Mouse (Mus musculus) forebrain, embryonic 12.5 days (tissue): ENCODE results near the gene Hoxa13. TPM values are rescaled to one million over a fixed set of nuclear protein-coding genes. Genes with fewer than 3 reads are reported as not detected.

ENCODE experiments used
- ATAC-seq: fragments of 200-750 bp; cut with Nextera tagmentation; 2 replicates; pipeline ENCODE4 v1.8.0; 2017; ENCODE audit warnings: moderate TSS enrichment; ENCODE audit not compliant: low FRiP score
- H3K27ac ChIP-seq: fragments of 300-500 bp; sonication (generic); 2 replicates; pipeline ENCODE4 v1.5.1; 2016; ENCODE audit warnings: mild to moderate bottlenecking
- H3K27me3 ChIP-seq: fragments of 300-500 bp; sonication (generic); 2 replicates; pipeline ENCODE4 v1.6.1; 2016; ENCODE audit warnings: mild to moderate bottlenecking
- H3K36me3 ChIP-seq: fragments of 300-500 bp; sonication (generic); replicated peaks from 2 replicates; pipeline ENCODE4 v1.6.1; 2016; ENCODE audit warnings: mild to moderate bottlenecking
- H3K4me1 ChIP-seq: fragments of 300-500 bp; sonication (generic); 2 replicates; pipeline ENCODE4 v1.6.1; 2016
- H3K4me2 ChIP-seq: fragments of 300-500 bp; sonication (generic); 2 replicates; pipeline ENCODE4 v1.6.1; 2016; ENCODE audit warnings: mild to moderate bottlenecking, moderate library complexity
- H3K4me3 ChIP-seq: fragments of 300-500 bp; sonication (generic); replicated peaks from 2 replicates; pipeline ENCODE4 v1.5.1; 2016; ENCODE audit warnings: mild to moderate bottlenecking
- H3K9ac ChIP-seq: fragments of 300-500 bp; sonication (generic); 2 replicates; pipeline ENCODE4 v1.6.1; 2016; ENCODE audit warnings: mild to moderate bottlenecking
- H3K9me3 ChIP-seq: fragments of 300-500 bp; sonication (generic); 2 replicates; pipeline ENCODE4 v1.6.1; 2016
- WGBS: fragments of 180-500 bp; shearing (Covaris S2); methylation state at CpG from one replicate; pipeline ENCODE4 v1.1.7; 2016; 5-methylcytosine and 5-hydroxymethylcytosine counted together
- polyA plus RNA-seq: library from polyadenylated mRNA; unstranded; fragments of >200 nt; fragmentation: Nextera tagmentation; extraction: Ambion mirVana; gene quantifications from 2 replicates; pipeline ENCODE4 v1.2.1, GENCODE M21; 2016

Gene Hoxa13
- polyA plus RNA-seq, 1 experiment from 2014 or later, result not detected

DNA sequence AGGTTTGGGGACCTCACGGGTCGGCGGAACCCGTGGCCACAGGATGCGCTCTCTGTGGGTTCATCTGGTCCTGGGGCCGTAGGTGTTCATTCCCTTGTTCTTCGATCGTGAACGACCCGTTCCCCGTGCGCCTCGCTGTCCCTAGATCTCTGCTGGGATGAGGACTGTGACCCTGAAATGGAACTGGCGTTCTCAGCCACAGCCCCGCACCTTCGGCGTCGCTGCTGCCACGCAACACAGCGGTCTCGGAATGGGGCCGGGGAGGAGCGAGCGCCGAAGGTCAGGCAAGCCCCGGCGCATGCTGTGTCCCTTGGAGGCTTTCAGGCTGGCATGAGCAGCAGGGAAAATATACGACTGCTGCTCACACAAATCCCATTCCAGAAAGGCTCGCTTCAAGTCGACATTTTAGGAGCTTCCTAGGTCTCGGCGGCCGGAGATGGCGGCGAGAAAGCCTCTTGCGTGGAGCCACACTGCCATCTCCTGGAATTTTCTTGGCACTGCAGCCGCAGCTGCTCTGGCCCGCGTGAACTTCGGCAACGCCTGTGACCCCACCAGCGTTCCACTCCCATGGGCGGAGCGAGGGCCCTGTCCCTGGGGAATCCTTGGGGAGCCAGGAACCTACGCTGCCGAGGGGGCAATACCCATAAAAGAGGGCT lies 39.2 kb downstream of the Hoxa13 start, which contains the start of gene Hoxa7:
Gene Hoxa7, minus strand, starts transcription at position 518 of the 656 bp plus-strand sequence.
- no peaks in the 10 kb centered on the region for H3K9me3 ChIP-seq
- H3K27ac ChIP-seq, result no peak within 1 kb of the TSS
- ATAC-seq, result peak; percentile 61
- H3K27me3 ChIP-seq, result peaks cover 99% of the 10 kb centered on the region
- H3K4me3 ChIP-seq, result peak within 1 kb of the TSS; percentile 39
- no peaks in the 10 kb centered on the region for H3K36me3 ChIP-seq
- H3K9ac ChIP-seq, result no peak within 1 kb of the TSS
- H3K4me1 ChIP-seq, result peaks cover 16% of the 10 kb centered on the region
- WGBS, result under 1% methylated on average over 46 of the region's 46 CpGs
- peak within 1 kb of the TSS; percentile 61 for H3K4me2 ChIP-seq

DNA sequence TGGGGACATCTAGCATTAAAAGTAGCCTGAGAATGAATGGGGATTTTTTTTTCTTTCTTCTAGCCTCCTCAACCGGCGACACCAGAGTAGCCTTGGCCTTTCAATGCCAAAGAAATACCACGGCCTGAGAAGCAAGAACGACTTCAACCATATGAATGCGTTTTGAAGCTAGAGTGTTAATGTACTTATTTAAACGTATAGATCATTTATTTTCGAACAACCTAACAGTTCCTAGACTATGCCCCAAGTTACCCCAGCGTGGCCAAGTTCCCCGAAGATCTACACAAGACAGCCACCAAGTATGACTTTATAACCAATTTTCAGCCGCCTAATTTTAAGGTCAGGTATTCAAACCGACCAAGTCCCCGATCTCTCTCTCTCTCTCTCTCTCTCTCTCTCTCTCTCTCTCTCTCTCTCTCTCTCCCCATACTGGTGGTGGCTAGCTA lies 39.8 kb downstream of the Hoxa13 start:
- peaks cover 99% of the 10 kb centered on the region for H3K27me3 ChIP-seq
- WGBS, result 6% methylated on average over 12 of the region's 12 CpGs
- peaks cover 16% of the 10 kb centered on the region for H3K4me1 ChIP-seq
- no peak overlapping the region for H3K27ac ChIP-seq
- H3K36me3 ChIP-seq, result no peaks in the 10 kb centered on the region
- peak overlapping the region; percentile 61 for H3K4me2 ChIP-seq
- H3K9ac ChIP-seq, result no peak overlapping the region
- peak overlapping the region; percentile 39 for H3K4me3 ChIP-seq
- no peaks in the 10 kb centered on the region for H3K9me3 ChIP-seq
- no peak for ATAC-seq

DNA sequence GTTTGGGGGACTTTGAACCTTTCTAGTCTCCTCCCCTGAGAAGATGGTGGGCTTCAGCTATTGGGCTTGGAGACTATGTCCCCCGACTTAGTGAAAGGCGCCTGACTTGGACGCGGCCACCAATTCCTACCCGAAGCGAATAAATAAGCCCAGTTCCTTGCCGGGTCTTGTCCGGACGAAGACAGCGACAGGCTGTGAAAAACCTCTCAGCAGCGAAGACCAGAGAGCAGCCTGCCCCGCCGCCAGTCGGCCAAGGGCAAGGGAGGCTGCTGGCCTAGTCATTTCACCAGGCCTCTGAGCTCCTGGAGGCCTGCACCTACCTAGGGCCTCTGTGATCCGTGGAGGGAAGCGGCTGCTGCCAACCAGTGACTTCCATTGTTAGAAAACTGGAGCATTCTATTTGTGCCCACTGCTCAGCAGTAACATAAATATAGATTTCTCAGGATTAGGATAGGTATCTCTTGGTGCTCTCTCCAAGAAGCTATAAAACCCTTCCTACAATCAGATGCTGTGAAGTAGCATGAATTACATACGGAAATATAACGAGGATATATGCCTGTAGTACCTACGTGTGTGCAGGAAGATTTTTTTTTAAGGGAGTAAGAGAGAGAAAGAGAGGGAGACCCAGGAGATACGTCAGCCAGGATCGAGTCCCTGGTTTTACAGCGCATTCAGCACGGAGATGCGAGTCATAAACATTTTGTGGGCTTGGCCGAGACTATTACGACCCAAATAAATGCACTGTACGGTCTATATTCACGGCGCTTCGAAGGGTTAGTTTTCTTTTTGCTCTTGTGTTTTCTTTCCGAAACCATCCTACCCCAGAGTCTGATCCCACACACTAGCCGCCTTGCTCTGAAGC lies 40.4 kb downstream of the Hoxa13 start:
- ATAC-seq, result no peak
- WGBS, result 9% methylated on average over 32 of the region's 32 CpGs
- H3K9ac ChIP-seq, result no peak overlapping the region

DNA sequence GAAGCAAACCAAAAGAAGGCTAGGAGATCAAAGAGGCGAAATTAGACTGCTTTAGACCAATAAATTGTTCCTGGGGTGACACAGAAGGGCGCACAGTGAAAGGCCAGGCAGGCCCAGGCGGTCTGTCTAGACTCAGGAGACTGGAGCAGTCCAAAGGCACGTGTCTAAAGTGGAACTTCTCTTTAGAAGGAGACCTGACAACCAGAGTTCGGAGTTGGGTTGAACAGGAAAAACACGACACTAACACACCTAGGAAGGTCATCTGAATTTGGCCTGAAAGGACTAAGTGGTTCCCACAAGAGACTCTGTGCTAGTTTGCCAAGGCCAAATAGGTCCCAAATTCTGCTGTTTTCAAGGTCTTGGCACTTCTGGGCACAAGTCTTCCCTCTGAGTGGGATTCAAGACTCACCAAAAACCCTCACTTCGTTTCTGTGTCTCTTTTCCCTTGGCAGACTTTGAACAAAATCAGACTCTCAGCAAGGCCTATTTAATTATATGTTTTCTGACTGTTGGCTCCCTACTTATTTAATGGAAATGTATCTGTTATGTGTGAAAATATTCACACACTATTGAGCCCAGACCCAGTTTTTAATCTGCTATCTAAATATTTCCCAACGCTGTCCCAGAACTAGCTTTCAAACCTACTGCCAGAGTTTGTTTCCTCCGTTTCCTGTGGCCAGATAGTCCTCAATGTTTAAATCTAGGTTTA lies 41.3 kb downstream of the Hoxa13 start:
- Histone ChIP-seq H3K9me3 (no peaks in the 10 kb centered on the region), H3K36me3 (no peaks in the 10 kb centered on the region), H3K4me3 (no peak overlapping the region), H3K4me2 (no peak overlapping the region), H3K27ac (no peak overlapping the region), H3K4me1 (peaks cover 16% of the 10 kb centered on the region), H3K27me3 (peaks cover 99% of the 10 kb centered on the region), H3K9ac (no peak overlapping the region)
- ATAC-seq, result no peak
- 18% methylated on average over 9 of the region's 9 CpGs for WGBS

More for the DNA sequence above, 40.4 kb downstream of the Hoxa13 start:
- Histone ChIP-seq H3K4me1 (peaks cover 16% of the 10 kb centered on the region), H3K27me3 (peaks cover 99% of the 10 kb centered on the region), H3K36me3 (no peaks in the 10 kb centered on the region), H3K4me2 (no peak overlapping the region), H3K4me3 (no peak overlapping the region), H3K27ac (no peak overlapping the region), H3K9me3 (no peaks in the 10 kb centered on the region)

DNA sequence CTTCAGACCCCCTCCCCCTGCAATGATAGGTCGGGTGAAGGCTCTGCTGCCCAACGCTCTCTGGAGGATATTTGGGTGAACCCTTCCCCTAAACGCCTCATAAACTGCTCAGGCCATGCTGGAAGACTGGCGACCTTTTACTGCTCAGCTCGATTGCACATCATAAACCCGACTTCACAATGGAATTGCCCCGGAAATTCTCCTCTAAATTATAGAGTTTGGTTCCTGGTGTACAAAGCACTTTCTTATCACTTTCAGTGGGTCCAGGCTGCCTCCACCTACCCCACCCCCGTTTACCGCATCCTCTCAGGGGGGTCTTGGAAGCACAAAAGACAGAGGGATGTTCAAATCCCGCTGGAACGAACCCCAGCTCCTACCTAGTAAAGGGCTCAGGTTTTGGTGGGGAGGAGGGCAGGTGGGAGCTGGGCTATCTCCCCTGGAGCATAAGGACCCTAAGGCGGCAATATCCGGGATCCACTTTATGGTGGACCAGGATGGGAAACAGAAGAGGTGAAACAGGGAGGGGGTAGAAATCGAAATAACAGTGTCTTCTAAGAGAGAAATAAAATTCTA lies 42.0 kb downstream of the Hoxa13 start:
- Histone ChIP-seq H3K36me3 (no peaks in the 10 kb centered on the region), H3K27me3 (peaks cover 99% of the 10 kb centered on the region), H3K9ac (no peak overlapping the region), H3K9me3 (no peaks in the 10 kb centered on the region), H3K4me2 (no peak overlapping the region), H3K27ac (no peak overlapping the region), H3K4me3 (no peak overlapping the region), H3K4me1 (peaks cover 16% of the 10 kb centered on the region)
- ATAC-seq, result no peak
- WGBS, result 8% methylated on average over 14 of the region's 14 CpGs

DNA sequence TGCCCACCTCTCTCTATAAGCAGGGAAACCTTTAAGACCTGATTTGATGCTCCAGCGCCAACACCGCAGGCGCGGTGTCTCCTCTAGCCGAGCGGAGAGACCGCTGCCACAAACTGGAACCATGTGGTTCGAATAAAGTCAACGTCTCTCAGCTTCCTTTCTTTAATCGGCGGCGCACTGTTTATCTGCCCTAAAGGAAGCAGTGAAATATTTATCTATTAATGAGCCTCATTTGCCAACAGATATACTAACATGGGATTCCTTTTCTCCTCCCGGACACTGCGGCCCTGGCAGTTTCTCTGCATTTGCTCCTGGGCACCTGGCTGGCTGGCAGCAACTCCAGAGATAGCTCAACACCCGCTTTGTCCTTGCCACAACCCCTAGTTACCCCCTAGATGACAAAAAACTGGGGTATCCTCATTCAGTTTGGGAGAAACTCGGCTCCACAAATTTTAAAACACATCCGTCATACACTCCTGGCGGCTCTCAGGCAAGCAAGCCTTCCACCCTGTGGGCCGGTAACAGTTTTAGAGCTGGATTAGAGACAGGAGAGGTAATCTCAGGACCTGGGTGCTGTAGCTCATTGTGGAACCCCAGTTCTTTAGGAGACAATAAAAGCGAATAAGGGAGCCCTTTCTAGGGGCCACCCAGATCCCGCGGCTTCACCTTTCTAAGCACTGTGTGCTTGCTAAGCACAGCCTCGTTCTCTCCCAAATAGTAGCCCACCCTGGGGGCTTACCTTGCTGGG lies 42.6 kb downstream of the Hoxa13 start:
- Histone ChIP-seq H3K4me3 (no peak overlapping the region), H3K36me3 (no peaks in the 10 kb centered on the region), H3K27me3 (peaks cover 100% of the 10 kb centered on the region), H3K9ac (no peak overlapping the region), H3K4me1 (peaks cover 16% of the 10 kb centered on the region), H3K27ac (no peak overlapping the region), H3K9me3 (no peaks in the 10 kb centered on the region), H3K4me2 (no peak overlapping the region; the same call in 1 of the 2 replicates)
- WGBS, result 4% methylated on average over 23 of the region's 23 CpGs
- ATAC-seq, result no peak

DNA sequence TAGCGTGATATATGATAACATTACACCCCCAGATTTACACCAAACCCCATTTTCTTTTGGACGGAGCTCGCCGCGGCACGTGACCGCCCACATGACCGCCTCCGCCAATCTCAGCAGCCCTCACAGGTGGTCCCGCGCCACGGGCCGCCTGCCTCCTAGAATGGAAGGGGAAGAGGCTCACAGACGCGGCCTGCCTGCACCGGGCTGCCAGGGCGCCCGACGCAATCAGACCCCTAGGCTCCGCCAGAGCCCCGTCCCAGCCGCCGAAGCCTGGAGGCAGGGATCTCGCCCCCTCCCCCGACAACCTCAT lies 43.3 kb downstream of the Hoxa13 start:
- Histone ChIP-seq H3K9ac (no peak overlapping the region), H3K4me2 (peak overlapping the region; percentile 45), H3K4me3 (peak overlapping the region; percentile 33), H3K9me3 (no peaks in the 10 kb centered on the region), H3K4me1 (peaks cover 16% of the 10 kb centered on the region), H3K27ac (no peak overlapping the region), H3K27me3 (peaks cover 100% of the 10 kb centered on the region), H3K36me3 (no peaks in the 10 kb centered on the region)
- ATAC-seq, result no peak
- under 1% methylated on average over 25 of the region's 25 CpGs for WGBS

DNA sequence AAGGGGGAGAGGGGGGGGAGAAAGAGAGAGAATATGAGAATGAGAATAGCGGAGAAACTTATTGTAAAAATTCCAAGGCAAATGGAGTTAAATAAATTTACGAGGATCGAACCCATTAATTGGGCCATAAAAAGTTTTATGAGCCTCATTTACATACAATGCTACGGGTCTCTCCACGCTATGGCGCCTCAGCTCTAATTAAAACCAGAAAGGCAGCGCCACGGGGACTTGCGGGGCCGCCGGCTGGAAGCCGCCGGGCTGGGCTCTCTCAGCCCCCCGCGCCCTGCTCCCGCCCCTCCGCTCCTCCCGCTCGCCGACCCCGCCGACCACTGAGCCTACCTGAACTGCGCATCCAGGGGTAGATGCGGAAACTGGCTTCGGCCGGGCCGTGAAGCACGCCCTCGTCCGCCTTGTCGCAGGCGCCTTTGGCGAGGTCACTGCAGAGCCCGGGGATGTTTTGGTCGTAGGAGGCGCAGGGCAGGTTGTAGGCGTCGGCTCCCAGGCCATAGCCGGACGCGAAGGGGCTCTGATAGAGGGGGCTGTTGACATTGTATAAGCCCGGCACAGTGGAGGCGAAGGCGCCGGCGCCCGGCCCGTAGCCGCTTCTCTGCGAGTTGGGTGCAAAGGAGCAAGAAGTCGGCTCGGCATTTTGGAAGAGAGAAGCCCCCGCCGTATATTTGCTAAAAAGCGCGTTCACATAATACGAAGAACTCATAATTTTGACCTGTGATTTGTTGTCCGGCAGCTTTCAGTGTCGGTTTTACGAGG lies 43.8 kb downstream of the Hoxa13 start:
- 2% methylated on average over 60 of the region's 60 CpGs for WGBS
- Histone ChIP-seq H3K9me3 (no peaks in the 10 kb centered on the region), H3K4me3 (peak overlapping the region; percentile 33), H3K27ac (no peak overlapping the region), H3K4me1 (peaks cover 16% of the 10 kb centered on the region), H3K27me3 (peaks cover 100% of the 10 kb centered on the region), H3K4me2 (peak overlapping the region; percentile 45), H3K9ac (no peak overlapping the region), H3K36me3 (no peaks in the 10 kb centered on the region)
- ATAC-seq, result no peak

DNA sequence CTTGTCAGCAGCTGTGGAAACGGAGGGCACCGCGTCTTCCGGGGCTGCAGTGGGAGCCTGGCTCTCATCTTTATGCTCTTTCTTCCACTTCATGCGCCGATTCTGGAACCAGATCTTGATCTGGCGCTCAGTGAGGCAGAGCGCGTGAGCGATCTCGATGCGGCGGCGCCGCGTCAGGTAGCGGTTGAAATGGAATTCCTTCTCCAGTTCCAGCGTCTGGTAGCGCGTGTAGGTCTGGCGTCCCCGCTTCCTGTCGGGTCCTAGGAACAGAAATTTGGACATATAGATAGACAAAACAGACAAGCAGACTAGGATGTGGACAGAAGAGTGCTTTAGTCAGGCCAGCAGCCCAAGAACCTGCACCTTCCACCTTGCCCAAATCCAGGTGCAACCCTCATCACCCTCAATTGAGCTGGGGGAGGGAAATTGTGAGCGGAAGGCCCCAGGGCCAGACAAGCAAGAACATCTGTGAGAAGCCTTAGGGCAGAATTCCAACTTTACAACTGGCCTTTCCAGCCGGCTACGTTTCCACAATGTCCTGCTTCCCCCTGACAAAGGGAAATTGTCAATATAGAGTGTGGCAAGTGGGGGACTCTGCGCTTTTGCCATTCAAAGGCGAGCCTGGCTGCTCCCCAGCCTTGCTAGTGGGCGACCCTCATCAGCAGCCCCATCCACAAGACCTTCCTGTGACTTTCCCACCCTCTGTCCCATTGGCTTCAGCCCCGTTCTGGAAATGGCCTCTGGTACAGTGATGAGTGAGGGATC lies 44.7 kb downstream of the Hoxa13 start:
- H3K4me1 ChIP-seq, result peaks cover 13% of the 10 kb centered on the region
- no peak overlapping the region for H3K4me2 ChIP-seq
- under 1% methylated on average over 30 of the region's 30 CpGs for WGBS
- no peak overlapping the region for H3K4me3 ChIP-seq
- peaks cover 100% of the 10 kb centered on the region for H3K27me3 ChIP-seq
- no peak overlapping the region for H3K9ac ChIP-seq
- H3K36me3 ChIP-seq, result no peaks in the 10 kb centered on the region
- H3K9me3 ChIP-seq, result no peaks in the 10 kb centered on the region
- no peak for ATAC-seq
- H3K27ac ChIP-seq, result no peak overlapping the region

DNA sequence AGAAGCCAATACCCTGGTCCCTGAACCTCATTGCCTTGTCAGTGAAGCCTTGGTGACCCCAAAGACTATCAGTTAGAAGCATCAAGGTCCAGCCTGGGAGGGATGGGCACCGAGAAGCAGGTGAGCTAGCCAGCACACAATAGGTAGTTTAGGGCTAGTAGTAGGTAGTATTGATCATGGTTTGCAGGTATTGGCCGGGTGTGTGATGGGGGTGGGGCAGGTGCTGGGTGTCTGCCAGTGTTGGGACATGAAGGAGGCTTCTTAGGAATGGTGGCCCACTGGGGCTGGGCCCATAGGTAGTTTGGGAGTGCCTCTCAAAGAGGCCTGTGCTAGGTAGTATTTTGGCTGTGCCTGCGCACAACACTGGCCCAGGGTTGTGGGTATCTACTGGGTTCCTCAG lies 45.6 kb downstream of the Hoxa13 start:
- H3K36me3 ChIP-seq, result no peaks in the 10 kb centered on the region
- H3K27me3 ChIP-seq, result peaks cover 99% of the 10 kb centered on the region
- no peak overlapping the region for H3K9ac ChIP-seq
- 12% methylated on average over 3 of the region's 3 CpGs for WGBS
- H3K4me2 ChIP-seq, result no peak overlapping the region
- no peak for ATAC-seq
- H3K4me1 ChIP-seq, result peaks cover 13% of the 10 kb centered on the region
- no peaks in the 10 kb centered on the region for H3K9me3 ChIP-seq
- no peak overlapping the region for H3K4me3 ChIP-seq
- H3K27ac ChIP-seq, result no peak overlapping the region
